Mouse (Mus musculus) brain, embryonic 14.5 days (tissue): ENCODE results near the gene Sox13. TPM values are rescaled to one million over a fixed set of nuclear protein-coding genes. Genes with fewer than 3 reads are reported as not detected.
A peak's percentile ranks its signal among the peaks of the same experiment; 100 is the strongest.

Source experiments
- DNase-seq: peaks from one replicate; pipeline ENCODE4 v3.0.0-alpha.2; 2011; ENCODE audit warnings: low read depth
- CTCF ChIP-seq: fragments of 200-500 bp; IDR thresholded peaks from 2 replicates; pipeline ENCODE4 v1.5.1; 2012; ENCODE audit warnings: inconsistent platforms, mild to moderate bottlenecking, moderate library complexity, borderline replicate concordance; ENCODE audit not compliant: insufficient read depth, insufficient read length; ENCODE audit errors: extremely low read depth
- POLR2A ChIP-seq: fragments of 200-500 bp; IDR thresholded peaks from 2 replicates; pipeline ENCODE4 v1.6.1; 2012; ENCODE audit warnings: mild to moderate bottlenecking, inconsistent platforms, borderline replicate concordance; ENCODE audit not compliant: poor library complexity, insufficient read depth, insufficient read length, severe bottlenecking; ENCODE audit errors: extremely low read depth
- polyA plus RNA-seq: library from polyadenylated mRNA; depleted of rRNA; stranded (reverse); fragments of >200 nt; gene quantifications from 2 replicates; pipeline ENCODE4 v1.2.3, GENCODE M21; 2012; rRNA removed

Gene Sox13
- polyA plus RNA-seq, 1 experiment, result 37.6 TPM

DNA sequence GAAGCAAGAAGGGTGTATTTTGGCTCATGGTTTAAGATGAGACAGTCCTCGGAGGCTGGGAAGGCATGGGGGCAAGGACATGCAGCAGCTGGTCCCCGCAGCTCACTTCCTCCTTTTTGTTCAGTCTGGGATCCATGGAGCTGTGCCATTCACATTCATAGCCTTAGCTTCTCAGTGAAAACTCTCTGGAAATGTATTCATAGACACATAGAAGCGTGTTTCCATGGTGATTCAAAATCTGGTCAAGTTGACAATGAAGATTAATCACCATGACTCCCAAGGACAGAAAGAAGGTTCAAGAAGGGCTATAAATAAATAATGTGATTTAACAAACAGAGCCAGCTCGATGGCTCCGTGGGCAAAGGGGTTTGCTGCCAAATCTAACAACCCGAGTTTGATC is 90.2 kb downstream of the Sox13 start:
- TF ChIP-seq POLR2A, result no peak
- no peak for TF ChIP-seq CTCF

DNA sequence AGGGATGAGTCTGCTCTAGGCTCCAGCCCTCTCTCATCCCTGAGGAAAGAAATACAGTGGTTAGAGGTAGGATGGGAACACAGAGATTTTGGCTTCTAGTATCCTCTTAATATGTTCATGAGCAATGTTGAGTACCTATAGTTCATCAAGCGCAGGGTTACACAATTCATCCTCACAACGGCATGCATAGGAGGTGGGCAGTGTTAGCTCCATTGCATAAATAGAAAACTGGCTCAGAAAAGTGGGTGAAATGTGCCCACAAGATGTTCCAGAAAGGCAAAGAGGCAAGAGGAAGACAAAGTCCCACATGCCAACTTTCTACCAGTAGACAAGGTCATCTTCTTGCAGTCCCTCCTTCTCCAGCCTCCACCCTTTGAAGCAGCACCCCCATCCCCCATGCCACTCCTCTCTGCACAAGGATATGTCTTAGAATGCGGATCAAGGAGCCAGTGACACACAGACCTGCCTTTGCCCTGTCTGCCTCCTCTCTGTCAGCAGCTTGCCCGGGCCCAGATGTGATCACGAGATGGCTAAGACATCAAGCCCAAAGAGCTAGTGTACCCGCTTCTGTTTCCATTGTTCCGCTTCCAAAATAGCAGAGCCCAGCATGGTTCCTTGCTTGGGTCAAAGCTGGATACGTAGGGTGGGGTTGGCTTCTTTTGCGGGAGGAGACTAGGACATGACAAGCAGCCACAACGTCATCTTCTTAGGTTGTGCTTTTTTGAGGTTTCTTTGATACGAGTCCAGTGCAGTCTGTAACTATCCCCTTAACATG is 91.3 kb downstream of the Sox13 start:
- DNase-seq, result no peak
- no peak for TF ChIP-seq CTCF
- TF ChIP-seq POLR2A, result no peak

More for the DNA sequence above, 90.2 kb downstream of the Sox13 start:
- peak; percentile 59 for DNase-seq

Other genes with a start within 250 kb of the Sox13 start
- 0.04 TPM in 1 of 2 replicates, not detected in the other for gene Golt1a, start 114.6 kb downstream of the Sox13 start, polyA plus RNA-seq
- gene Kiss1, start 102.5 kb downstream of the Sox13 start, polyA plus RNA-seq, result not detected in 2 replicates
- gene Ren1, start 73.9 kb downstream of the Sox13 start, polyA plus RNA-seq, result 1.7 and 4.5 TPM in 2 replicates
- 9.6 and 12.1 TPM in 2 replicates for gene Etnk2, start 60.8 kb downstream of the Sox13 start, polyA plus RNA-seq
- 333 and 429 TPM in 2 replicates for gene Snrpe, start 185.9 kb upstream of the Sox13 start, polyA plus RNA-seq
- 6.9 and 8.8 TPM in 2 replicates for gene Zbed6, start 236.5 kb upstream of the Sox13 start, polyA plus RNA-seq
- gene Gm38394, start 236.9 kb upstream of the Sox13 start, polyA plus RNA-seq, result 7.3 and 7.5 TPM in 2 replicates